Mouse (Mus musculus) kidney, adult 11 months (tissue): ENCODE data around the gene Slc35d2.

Experiments used
- DNase-seq: peaks from one replicate; pipeline ENCODE4 v3.0.0; 2022

Slc35d2 gene

GRCm38 (mm10) chr13:64128858-64129615 lies at the start of gene Slc35d2:
Gene Slc35d2 (minus strand): TSS chr13:64129368.
- DNase-seq: peak; percentile 60

- no peak for DNase-seq
Observed at GRCm38 (mm10) chr13:64178000-64178399, 48.8 kb upstream of the Slc35d2 start.

GRCm38 (mm10) chr13:64169746-64170145 lies 40.6 kb upstream of the Slc35d2 start:
- DNase-seq: no peak

- no peak for DNase-seq
Observed at GRCm38 (mm10) chr13:64163147-64163715, 34.1 kb upstream of the Slc35d2 start.

- peak; percentile 17 for DNase-seq
Observed at GRCm38 (mm10) chr13:64162626-64163025, 33.5 kb upstream of the Slc35d2 start.

GRCm38 (mm10) chr13:64161916-64162611 lies 32.9 kb upstream of the Slc35d2 start:
- DNase-seq: peak; percentile 34

- DNase-seq: peak; percentile 98
Observed at GRCm38 (mm10) chr13:64161548-64161915, 32.4 kb upstream of the Slc35d2 start, which contains the start of gene Habp4. Gene Habp4 (plus strand): TSS chr13:64161824.

- DNase-seq: no peak
Observed at GRCm38 (mm10) chr13:64156966-64157365, 27.8 kb upstream of the Slc35d2 start.

- peak; percentile 68 for DNase-seq
Observed at GRCm38 (mm10) chr13:64155171-64155571, 26.0 kb upstream of the Slc35d2 start.

- no peak for DNase-seq
Observed at GRCm38 (mm10) chr13:64154651-64155050, 25.5 kb upstream of the Slc35d2 start.

GRCm38 (mm10) chr13:64153751-64154267 lies 24.6 kb upstream of the Slc35d2 start:
- peak; percentile 90 for DNase-seq

- peak; percentile 99 for DNase-seq
Observed at GRCm38 (mm10) chr13:64153083-64153682, 24.0 kb upstream of the Slc35d2 start, which contains the start of gene Zfp367. Gene Zfp367 (minus strand): TSS chr13:64153202.

- no peak for DNase-seq
Observed at GRCm38 (mm10) chr13:64152671-64153082, 23.5 kb upstream of the Slc35d2 start.

- DNase-seq: peak; percentile 85
Observed at GRCm38 (mm10) chr13:64152241-64152669, 23.1 kb upstream of the Slc35d2 start.

- DNase-seq: no peak
Observed at GRCm38 (mm10) chr13:64150121-64150520, 21.0 kb upstream of the Slc35d2 start.

- DNase-seq: peak; percentile 84
Observed at GRCm38 (mm10) chr13:64129616-64130375, 628 bp upstream of the Slc35d2 start.

- no peak for DNase-seq
Observed at GRCm38 (mm10) chr13:64126316-64126715, 2.9 kb downstream of the Slc35d2 start.

- no peak for DNase-seq
Observed at GRCm38 (mm10) chr13:64124886-64125285, 4.3 kb downstream of the Slc35d2 start.

GRCm38 (mm10) chr13:64123491-64124188 lies 5.5 kb downstream of the Slc35d2 start:
- peak; percentile 47 for DNase-seq

- DNase-seq: no peak
Observed at GRCm38 (mm10) chr13:64120760-64121159, 8.4 kb downstream of the Slc35d2 start.

GRCm38 (mm10) chr13:64117442-64117841 lies 11.7 kb downstream of the Slc35d2 start:
- no peak for DNase-seq

GRCm38 (mm10) chr13:64110421-64110820 lies 18.7 kb downstream of the Slc35d2 start:
- DNase-seq: no peak
